Mouse (Mus musculus) liver, embryonic 14.5 days (tissue): Measurements from ENCODE around the gene Otx1. TPM values are rescaled to one million over a fixed set of nuclear protein-coding genes. Genes with fewer than 3 reads are reported as not detected.

ENCODE experiments used
- ATAC-seq: fragments of 200-750 bp; cut with Nextera tagmentation; 2 replicates; pipeline ENCODE4 v1.8.0; 2017; ENCODE audit warnings: moderate number of reproducible peaks, mild to moderate bottlenecking, moderate library complexity; ENCODE audit not compliant: insufficient read depth
- DNase-seq, 3 experiments: peaks; one replicate each; pipeline ENCODE4 v3.0.0-alpha.2; 2012 to 2013; ENCODE audit warnings: low read depth in 3 of 3, low spot score in 3 of 3
- H3K27ac ChIP-seq: fragments of 300-500 bp; sonication (generic); 2 replicates; pipeline ENCODE4 v1.5.1; 2014; ENCODE audit warnings: moderate library complexity, mild to moderate bottlenecking, control low read depth, inconsistent platforms
- H3K27me3 ChIP-seq: fragments of 300-500 bp; sonication (generic); 2 replicates; pipeline ENCODE4 v1.6.1; 2014; ENCODE audit warnings: mild to moderate bottlenecking, low read length, moderate library complexity; ENCODE audit not compliant: control insufficient read depth, insufficient read depth
- H3K36me3 ChIP-seq: fragments of 300-500 bp; sonication (generic); replicated peaks from 2 replicates; pipeline ENCODE4 v1.6.1; 2014; ENCODE audit warnings: low read depth; ENCODE audit not compliant: control insufficient read depth, insufficient read depth
- H3K4me1 ChIP-seq, 2 experiments: fragments of 200-500 bp in 1 of 2; fragments of 300-500 bp in 1 of 2; sonication (generic) in 1 of 2; replicated peaks; 2 replicates each; pipeline ENCODE4 v1.6.1; 2012 to 2014; ENCODE audit warnings: antibody characterized with exemption in 1 of 2, inconsistent platforms in 1 of 2, low read length in 1 of 2; ENCODE audit not compliant: control insufficient read depth in 2 of 2, insufficient read depth in 2 of 2
- H3K4me2 ChIP-seq: fragments of 300-500 bp; sonication (generic); 2 replicates; pipeline ENCODE4 v1.6.1; 2014; ENCODE audit warnings: low read depth, mild to moderate bottlenecking, control low read depth, moderate library complexity
- H3K4me3 ChIP-seq, 2 experiments: fragments of 200-500 bp in 1 of 2; fragments of 300-500 bp in 1 of 2; sonication (generic) in 1 of 2; 2 replicates each; pipeline ENCODE4 v1.5.1; 2012 to 2014; ENCODE audit warnings: low read depth in 2 of 2, low read length in 2 of 2, mild to moderate bottlenecking in 2 of 2, control low read depth in 1 of 2, inconsistent platforms in 1 of 2, moderate library complexity in 1 of 2; ENCODE audit not compliant: insufficient read depth in 1 of 2
- H3K9ac ChIP-seq: fragments of 300-500 bp; sonication (generic); replicated peaks from 2 replicates; pipeline ENCODE4 v1.6.1; 2014; ENCODE audit warnings: mild to moderate bottlenecking, control low read depth, moderate library complexity
- H3K9me3 ChIP-seq: fragments of 300-500 bp; sonication (generic); 2 replicates; pipeline ENCODE4 v1.6.1; 2016; ENCODE audit warnings: low read length, mixed read lengths; ENCODE audit not compliant: control insufficient read depth
- CTCF ChIP-seq: IDR thresholded peaks from 2 replicates; pipeline ENCODE4 v1.5.1; 2016; ENCODE audit warnings: antibody characterized with exemption, low read depth, control low read depth
- EP300 ChIP-seq: IDR thresholded peaks from 2 replicates; pipeline ENCODE4 v1.6.1; 2016; ENCODE audit warnings: antibody characterized with exemption, low read depth
- WGBS: fragments of 180-500 bp; shearing (Covaris S2); extraction: QIAGEN DNeasy Blood & Tissue Kit; methylation state at CpG from one replicate; pipeline ENCODE4 v1.1.7; 2014; ENCODE audit not compliant: insufficient replicate concordance; 5-methylcytosine and 5-hydroxymethylcytosine counted together
- polyA plus RNA-seq, 2 experiments: library from polyadenylated mRNA; depleted of rRNA in 1 of 2; stranded (reverse) in 1 of 2; unstranded in 1 of 2; fragments of >200 nt; fragmentation: Nextera tagmentation in 1 of 2; extraction: Ambion mirVana in 1 of 2; gene quantifications; 2 replicates each; pipeline versions ENCODE4 v1.2.1 to v1.2.3; 2012 to 2014

The Otx1 gene
- polyA plus RNA-seq, 2 experiments: not detected

GRCm38 (mm10) chr11:22003341-22003981 lies 764 bp upstream of the Otx1 start:
- WGBS: 1% methylated on average over 31 of the region's 31 CpGs
- H3K36me3 ChIP-seq: no peaks in the 10 kb centered on the region
- H3K4me1 ChIP-seq: no peaks in the 10 kb centered on the region; a peak in 1 of 4 replicates
- H3K9me3 ChIP-seq: no peaks in the 10 kb centered on the region
- 0 out of 4 replicates have a peak overlapping the region, but pooled peaks of 1 of the 2 experiments have one; percentile 12 for H3K4me3 ChIP-seq
- 0 out of 2 replicates have a peak overlapping the region, but pooled peaks have one; percentile 6 for H3K4me2 ChIP-seq
- H3K27ac ChIP-seq: no peak overlapping the region
- DNase-seq: no peak
- H3K27me3 ChIP-seq: peaks cover 98% of the 10 kb centered on the region
- no peak overlapping the region for H3K9ac ChIP-seq
- ATAC-seq: no peak
- TF ChIP-seq CTCF: no peak
- TF ChIP-seq EP300: no peak

DNA sequence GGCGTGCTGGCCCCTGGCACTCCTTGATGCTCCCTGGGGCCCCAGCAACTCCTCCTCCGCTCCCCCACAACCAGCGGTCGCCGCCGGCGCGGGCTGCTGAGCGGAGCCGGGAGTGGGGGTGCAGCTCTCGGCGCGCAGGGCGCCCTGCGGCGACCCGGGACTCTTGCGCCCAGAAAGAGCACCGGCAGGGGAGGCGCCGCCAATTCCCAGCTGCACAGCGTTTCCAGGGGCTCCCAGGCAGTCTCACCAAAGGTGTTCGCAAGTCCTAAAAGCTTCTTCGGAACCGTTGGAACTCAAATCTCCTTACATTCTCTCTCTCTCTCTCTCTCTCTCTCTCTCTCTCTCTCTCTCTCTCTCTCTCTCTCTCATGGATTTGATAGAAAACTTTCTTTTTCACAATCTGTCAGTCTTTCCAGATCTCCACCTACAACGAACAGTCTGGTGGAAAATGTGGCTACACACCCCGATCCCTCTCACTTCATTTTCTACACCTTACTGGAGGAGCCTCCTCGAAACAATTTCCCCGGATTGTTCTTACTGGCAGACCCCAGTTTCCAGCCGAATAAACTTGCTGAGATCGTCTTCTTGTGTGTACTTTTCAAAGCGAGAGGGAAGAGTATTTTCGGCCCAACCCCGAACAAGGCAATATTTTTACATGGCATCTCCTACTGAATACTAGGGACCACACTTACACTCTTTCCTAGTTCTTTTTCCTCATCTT lies 475 bp downstream of the Otx1 start:
- DNase-seq: no peak
- under 1% methylated on average over 34 of the region's 34 CpGs for WGBS
- H3K4me2 ChIP-seq: peak overlapping the region; percentile 58

GRCm38 (mm10) chr11:22001321-22002061 lies 1.2 kb downstream of the Otx1 start:
- ATAC-seq: peak; percentile 71
- no peaks in the 10 kb centered on the region for H3K9me3 ChIP-seq
- TF ChIP-seq CTCF (no peak), EP300 (no peak)
- WGBS: 2% methylated on average over 48 of the region's 59 CpGs
- H3K27me3 ChIP-seq: peaks cover 98% of the 10 kb centered on the region
- peak overlapping the region; percentile 30 to 52 for H3K4me3 ChIP-seq
- H3K9ac ChIP-seq: no peak overlapping the region
- H3K27ac ChIP-seq: no peak overlapping the region
- no peaks in the 10 kb centered on the region for H3K4me1 ChIP-seq
- H3K36me3 ChIP-seq: no peaks in the 10 kb centered on the region
- DNase-seq: no peak
- H3K4me2 ChIP-seq: peak overlapping the region; percentile 58

More for the DNA sequence above, 475 bp downstream of the Otx1 start:
- no peak overlapping the region for H3K27ac ChIP-seq
- H3K9ac ChIP-seq: no peak overlapping the region
- no peaks in the 10 kb centered on the region for H3K36me3 ChIP-seq
- no peaks in the 10 kb centered on the region for H3K9me3 ChIP-seq
- no peak for ATAC-seq
- peak overlapping the region; percentile 2 to 52; a peak in 3 of 4 replicates for H3K4me3 ChIP-seq
- TF ChIP-seq CTCF: no peak
- TF ChIP-seq EP300: no peak
- H3K27me3 ChIP-seq: peaks cover 98% of the 10 kb centered on the region
- H3K4me1 ChIP-seq: no peaks in the 10 kb centered on the region

GRCm38 (mm10) chr11:22000316-22001076 lies 2.2 kb downstream of the Otx1 start:
- peaks cover 98% of the 10 kb centered on the region for H3K27me3 ChIP-seq
- H3K9me3 ChIP-seq: no peaks in the 10 kb centered on the region
- no peak overlapping the region for H3K27ac ChIP-seq
- no peaks in the 10 kb centered on the region for H3K36me3 ChIP-seq
- no peak for DNase-seq
- H3K4me2 ChIP-seq: peak overlapping the region; percentile 58
- peak overlapping the region in 1 of 2 experiments; percentile 52; a peak in 2 of 4 replicates for H3K4me3 ChIP-seq
- WGBS: 3% methylated on average over 48 of the region's 48 CpGs
- TF ChIP-seq EP300 (no peak), CTCF (no peak)
- no peaks in the 10 kb centered on the region for H3K4me1 ChIP-seq
- no peak for ATAC-seq
- no peak overlapping the region for H3K9ac ChIP-seq
